Mouse (Mus musculus): ENCODE results near the gene Prelid1.

GRCm38 (mm10) chr13:55322130-55322825 lies 2.0 kb downstream of the Prelid1 start:
- TF ChIP-seq MYOD1 (IDR thresholded peaks at IDR 0.05; ENCODE audit: control insufficient read depth, insufficient read length, low read depth): no peak
- TF ChIP-seq CTCF (IDR thresholded peaks at IDR 0.05; ENCODE audit: control insufficient read depth, insufficient read depth, insufficient read length): no peak
- no peak for TF ChIP-seq MAX (IDR thresholded peaks at IDR 0.05)
- no peak for TF ChIP-seq USF1 (IDR thresholded peaks at IDR 0.05; ENCODE audit: low read depth)
- no peak for TF ChIP-seq CEBPB (IDR thresholded peaks at IDR 0.05; ENCODE audit: low read depth)
- no peak for TF ChIP-seq FOSL1 (IDR thresholded peaks at IDR 0.05; ENCODE audit: insufficient read depth, low read length, poor library complexity, severe bottlenecking)
